In genomic region chr2:168710979-168711378, GRCm38 (mm10) we compare ENCODE assay signal across 21 mouse cellular contexts. TPM values are rescaled to one million over a fixed set of nuclear protein-coding genes. Genes with fewer than 3 reads are reported as not detected.
DNase-seq lines count a peak whose midpoint lies in the region; ATAC-seq lines count a peak whose summit lies in the region.
"Had no signal": no experiment of that assay in that cellular context is flagged by ENCODE, and none has a peak within 500 bp of the region (broad histone marks: within the 10 kb centered on the region; RNA-seq: fewer than 3 reads in every experiment).

No protein-coding gene starts in this region.

- 91% methylated on average over 3 of the region's 3 CpGs for WGBS in hindbrain, embryonic 16.5 days
- WGBS in hindbrain, embryonic 12.5 days: 81% methylated on average over 3 of the region's 3 CpGs
- 77% methylated on average over 3 of the region's 3 CpGs for WGBS in midbrain, embryonic 13.5 days
- WGBS in midbrain, embryonic 15.5 days: 96% methylated on average over 3 of the region's 3 CpGs

- H3K9me3 ChIP-seq in hindbrain, embryonic 16.5 days (ENCODE audit: control insufficient read depth, low read length): no peaks in the 10 kb centered on the region
- H3K9me3 ChIP-seq in hindbrain, embryonic 12.5 days (replicated peaks): no peaks in the 10 kb centered on the region
- H3K9me3 ChIP-seq in midbrain, embryonic 13.5 days: no peaks in the 10 kb centered on the region
- H3K9me3 ChIP-seq in midbrain, embryonic 15.5 days: no peaks in the 10 kb centered on the region
- H3K9me3 ChIP-seq: embryonic facial prominence, embryonic 10.5 days; forebrain, embryonic 12.5 days; liver, embryonic 15.5 days; midbrain, embryonic 12.5 days had no signal

- no peak overlapping the region for H3K27ac ChIP-seq in hindbrain, embryonic 16.5 days (ENCODE audit: low read depth, low read length)
- no peak overlapping the region for H3K27ac ChIP-seq in hindbrain, embryonic 12.5 days
- H3K27ac ChIP-seq in midbrain, embryonic 13.5 days: no peak overlapping the region
- H3K27ac ChIP-seq in midbrain, embryonic 15.5 days: no peak overlapping the region
- H3K27ac ChIP-seq: embryonic facial prominence, embryonic 10.5 days; forebrain, embryonic 12.5 days; hindbrain, embryonic 14.5 days; liver, embryonic 15.5 days; midbrain, embryonic 12.5 days had no signal

- peak; percentile 47 for DNase-seq in adrenal gland, postnatal 14 days
- no peak for DNase-seq in adrenal gland, postnatal 10 days
- DNase-seq in spleen, postnatal 14 days (ENCODE audit: low spot score in 2 of 2): no peak
- DNase-seq: cerebellum, adult 9-10 months; kidney, adult 11 months; lung, postnatal 4 days had no signal

- ATAC-seq in hindbrain, embryonic 16.5 days: 0 out of 2 replicates have a peak, but pooled peaks have one; percentile 22
- ATAC-seq in hindbrain, embryonic 12.5 days (ENCODE audit: low FRiP score): no peak
- 0 out of 2 replicates have a peak, but pooled peaks have one; percentile 43 for ATAC-seq in midbrain, embryonic 13.5 days
- no peak for ATAC-seq in midbrain, embryonic 15.5 days (replicated peaks)
- ATAC-seq in megakaryocyte-erythroid progenitor cell, adult 5-6 weeks (replicated peaks; ENCODE audit: low FRiP score, low TSS enrichment, poor library complexity, severe bottlenecking): 0 out of 2 replicates have a peak, but pooled peaks have one; percentile 37
- ATAC-seq: activated CD4-positive, CD25-positive, alpha-beta regulatory T cell, adult 4 months had no signal

- H3K36me3 ChIP-seq in hindbrain, embryonic 16.5 days (ENCODE audit: control insufficient read depth, insufficient read depth, low read length): peaks cover 15% of the 10 kb centered on the region
- peaks cover 14% of the 10 kb centered on the region for H3K36me3 ChIP-seq in hindbrain, embryonic 12.5 days
- peaks cover 48% of the 10 kb centered on the region for H3K36me3 ChIP-seq in midbrain, embryonic 13.5 days
- peaks cover 16% of the 10 kb centered on the region; the same call in 1 of the 2 replicates for H3K36me3 ChIP-seq in midbrain, embryonic 15.5 days (replicated peaks)
- H3K36me3 ChIP-seq: G1E; liver, embryonic 15.5 days had no signal

- H3K9ac ChIP-seq in hindbrain, embryonic 16.5 days (ENCODE audit: low read depth, low read length): no peak overlapping the region
- H3K9ac ChIP-seq in hindbrain, embryonic 12.5 days: no peak overlapping the region
- H3K9ac ChIP-seq in midbrain, embryonic 13.5 days (replicated peaks): no peak overlapping the region
- no peak overlapping the region for H3K9ac ChIP-seq in midbrain, embryonic 15.5 days
- H3K9ac ChIP-seq: forebrain, embryonic 12.5 days; hindbrain, embryonic 14.5 days; liver, embryonic 15.5 days; midbrain, embryonic 12.5 days had no signal

- H3K4me2 ChIP-seq in hindbrain, embryonic 16.5 days (ENCODE audit: low read length): no peak overlapping the region
- H3K4me2 ChIP-seq in hindbrain, embryonic 12.5 days (replicated peaks): no peak overlapping the region
- no peak overlapping the region for H3K4me2 ChIP-seq in midbrain, embryonic 13.5 days (replicated peaks)
- no peak overlapping the region for H3K4me2 ChIP-seq in midbrain, embryonic 15.5 days
- H3K4me2 ChIP-seq: forebrain, embryonic 12.5 days; hindbrain, embryonic 14.5 days; liver, embryonic 15.5 days; midbrain, embryonic 12.5 days had no signal

- no peak overlapping the region for H3K4me3 ChIP-seq in hindbrain, embryonic 16.5 days (ENCODE audit: low read length)
- H3K4me3 ChIP-seq in hindbrain, embryonic 12.5 days: no peak overlapping the region
- no peak overlapping the region for H3K4me3 ChIP-seq in midbrain, embryonic 13.5 days (replicated peaks)
- no peak overlapping the region for H3K4me3 ChIP-seq in midbrain, embryonic 15.5 days
- H3K4me3 ChIP-seq: embryonic facial prominence, embryonic 10.5 days; forebrain, embryonic 12.5 days; liver, embryonic 15.5 days; midbrain, embryonic 12.5 days had no signal

- H3K27me3 ChIP-seq in hindbrain, embryonic 16.5 days (replicated peaks; ENCODE audit: control insufficient read depth, insufficient read depth, low read length): no peaks in the 10 kb centered on the region
- H3K27me3 ChIP-seq in hindbrain, embryonic 12.5 days: no peaks in the 10 kb centered on the region
- H3K27me3 ChIP-seq in midbrain, embryonic 13.5 days: no peaks in the 10 kb centered on the region
- no peaks in the 10 kb centered on the region for H3K27me3 ChIP-seq in midbrain, embryonic 15.5 days (replicated peaks)
- H3K27me3 ChIP-seq: forebrain, embryonic 12.5 days; liver, embryonic 15.5 days; midbrain, embryonic 12.5 days had no signal

- H3K4me1 ChIP-seq in hindbrain, embryonic 16.5 days (ENCODE audit: control insufficient read depth, insufficient read depth, low read depth, low read length): peaks cover 5% of the 10 kb centered on the region; the same call in 1 of the 2 replicates
- no peaks in the 10 kb centered on the region for H3K4me1 ChIP-seq in hindbrain, embryonic 12.5 days
- peaks cover 10% of the 10 kb centered on the region for H3K4me1 ChIP-seq in midbrain, embryonic 13.5 days (replicated peaks)
- peaks cover 8% of the 10 kb centered on the region; the same call in 1 of the 2 replicates for H3K4me1 ChIP-seq in midbrain, embryonic 15.5 days
- H3K4me1 ChIP-seq: liver, embryonic 15.5 days had no signal

RNA-seq across cellular contexts. Expression of gene Atp9a, which starts 31.2 kb away (rescaled TPM):
- 64.8 and 68.9 TPM in 2 replicates for total RNA-seq in adrenal gland, postnatal 14 days (2021)
- total RNA-seq in adrenal gland, postnatal 10 days (2021): 10 to 100 TPM; 72.1 to 76.7 TPM
- polyA plus RNA-seq in hindbrain, embryonic 16.5 days (2015; fragmentation: Nextera tagmentation; extraction: Ambion mirVana): 85.0 and 89.8 TPM in 2 replicates
- polyA plus RNA-seq in hindbrain, embryonic 12.5 days (2016; fragmentation: Nextera tagmentation; extraction: Ambion mirVana): 50.8 and 54.2 TPM in 2 replicates
- 61.1 and 63.6 TPM in 2 replicates for polyA plus RNA-seq in midbrain, embryonic 13.5 days (2015; fragmentation: Nextera tagmentation; extraction: Ambion mirVana)
- 155 and 179 TPM in 2 replicates for polyA plus RNA-seq in midbrain, embryonic 15.5 days (2015; fragmentation: Nextera tagmentation; extraction: Ambion mirVana)
- total RNA-seq in megakaryocyte-erythroid progenitor cell, adult 5-6 weeks (2014; fragmentation: Nextera tagmentation): 0.37 TPM in 1 of 2 replicates, not detected in the other
- total RNA-seq in megakaryocyte-erythroid progenitor cell, adult 5-6 weeks (2017): 0.23 TPM in 1 of 2 replicates, not detected in the other
- total RNA-seq: common myeloid progenitor, adult 5-6 weeks; G1E had no signal
- polyA plus RNA-seq: G1E had no signal

RNA-seq across cellular contexts. Expression of gene Sall4, which starts 56.8 kb away (rescaled TPM):
- total RNA-seq in adrenal gland, postnatal 14 days (2021): not detected in 2 replicates
- total RNA-seq in adrenal gland, postnatal 10 days (2021): under 1 TPM; 0.12 TPM
- polyA plus RNA-seq in hindbrain, embryonic 16.5 days (2015; fragmentation: Nextera tagmentation; extraction: Ambion mirVana): 0.51 and 0.76 TPM in 2 replicates
- 2.3 and 3.2 TPM in 2 replicates for polyA plus RNA-seq in hindbrain, embryonic 12.5 days (2016; fragmentation: Nextera tagmentation; extraction: Ambion mirVana)
- polyA plus RNA-seq in midbrain, embryonic 13.5 days (2015; fragmentation: Nextera tagmentation; extraction: Ambion mirVana): 2.2 and 5.5 TPM in 2 replicates
- polyA plus RNA-seq in midbrain, embryonic 15.5 days (2015; fragmentation: Nextera tagmentation; extraction: Ambion mirVana): 1.2 and 1.3 TPM in 2 replicates
- total RNA-seq in megakaryocyte-erythroid progenitor cell, adult 5-6 weeks (2014; fragmentation: Nextera tagmentation): not detected in 2 replicates
- total RNA-seq in megakaryocyte-erythroid progenitor cell, adult 5-6 weeks (2017): not detected in 2 replicates
- total RNA-seq: common myeloid progenitor, adult 5-6 weeks; granulocyte monocyte progenitor cell, adult 5-6 weeks had no signal
- polyA plus RNA-seq: G1E; thymus, postnatal 0 days had no signal

Comparison
In these comparisons a context has a peak if more than half of its experiments do, and no peak if none do; other contexts are left out.
1. ATAC-seq: peak in hindbrain, embryonic 16.5 days (single experiment), midbrain, embryonic 13.5 days (single experiment) and megakaryocyte-erythroid progenitor cell, adult 5-6 weeks (single experiment); none in hindbrain, embryonic 12.5 days (single experiment) and midbrain, embryonic 15.5 days (single experiment).